Mouse (Mus musculus): Measurements from ENCODE around the gene Tm4sf19. TPM values are rescaled to one million over a fixed set of nuclear protein-coding genes. Genes with fewer than 3 reads are reported as not detected.

The Tm4sf19 gene
- not detected in 2 replicates for polyA plus RNA-seq (2016; fragmentation: Nextera tagmentation; extraction: Ambion mirVana)

GRCm38 (mm10) chr16:32400267-32400666 lies at the start of gene Tm4sf19:
TSS of gene Tm4sf19 (plus strand) at chr16:32400506.
- Histone ChIP-seq H3K27me3 (ENCODE audit: low read depth, poor library complexity, severe bottlenecking) (no peaks in the 10 kb centered on the region), H3K9me3 (replicated peaks) (no peaks in the 10 kb centered on the region)
- no peak for DNase-seq (ENCODE audit: low spot score)

GRCm38 (mm10) chr16:32350776-32351175 lies 49.5 kb upstream of the Tm4sf19 start:
- Histone ChIP-seq H3K36me3 (peaks cover 46% of the 10 kb centered on the region), H3K9me3 (replicated peaks) (no peaks in the 10 kb centered on the region), H3K4me3 (no peak overlapping the region), H3K27me3 (ENCODE audit: low read depth, poor library complexity, severe bottlenecking) (no peaks in the 10 kb centered on the region), H3K4me1 (no peaks in the 10 kb centered on the region), H3K27ac (replicated peaks) (no peak overlapping the region)
- 86% methylated on average over 3 of the region's 3 CpGs for WGBS
- no peak for DNase-seq (ENCODE audit: low spot score)

More at GRCm38 (mm10) chr16:32400267-32400666, at the start of gene Tm4sf19:
- Histone ChIP-seq H3K4me3 (no peak within 1 kb of the TSS), H3K36me3 (no peaks in the 10 kb centered on the region), H3K4me1 (0 out of 2 replicates have a peak, but pooled peaks cover 7% of the 10 kb centered on the region), H3K27ac (replicated peaks) (no peak within 1 kb of the TSS)
- 87% methylated on average over 7 of the region's 7 CpGs for WGBS

- Histone ChIP-seq H3K9me3 (replicated peaks) (no peaks in the 10 kb centered on the region), H3K27ac (replicated peaks) (no peak overlapping the region), H3K4me1 (no peaks in the 10 kb centered on the region), H3K36me3 (peaks cover 74% of the 10 kb centered on the region), H3K27me3 (ENCODE audit: low read depth, poor library complexity, severe bottlenecking) (no peaks in the 10 kb centered on the region), H3K4me3 (no peak overlapping the region)
- WGBS, result 91% methylated on average over 2 of the region's 2 CpGs
- no peak for DNase-seq (ENCODE audit: low spot score)
Measured at GRCm38 (mm10) chr16:32363530-32363929, 36.8 kb upstream of the Tm4sf19 start.

- peaks cover 94% of the 10 kb centered on the region for H3K36me3 ChIP-seq
- 85% methylated on average over 4 of the region's 4 CpGs for WGBS
- H3K27me3 ChIP-seq (ENCODE audit: low read depth, poor library complexity, severe bottlenecking), result no peaks in the 10 kb centered on the region
- DNase-seq (ENCODE audit: low spot score), result no peak
- no peak overlapping the region for H3K27ac ChIP-seq (replicated peaks)
- no peaks in the 10 kb centered on the region for H3K4me1 ChIP-seq
- no peaks in the 10 kb centered on the region for H3K9me3 ChIP-seq (replicated peaks)
- no peak overlapping the region for H3K4me3 ChIP-seq
Measured at GRCm38 (mm10) chr16:32371351-32371750, 29.0 kb upstream of the Tm4sf19 start.

GRCm38 (mm10) chr16:32379575-32379974 lies 20.7 kb upstream of the Tm4sf19 start:
- 91% methylated on average over 2 of the region's 2 CpGs for WGBS
- Histone ChIP-seq H3K27me3 (ENCODE audit: low read depth, poor library complexity, severe bottlenecking) (no peaks in the 10 kb centered on the region), H3K9me3 (replicated peaks) (no peaks in the 10 kb centered on the region; the same call in 1 of the 2 replicates), H3K27ac (replicated peaks) (no peak overlapping the region), H3K4me3 (no peak overlapping the region), H3K36me3 (peaks cover 99% of the 10 kb centered on the region), H3K4me1 (no peaks in the 10 kb centered on the region)
- DNase-seq (ENCODE audit: low spot score), result no peak

GRCm38 (mm10) chr16:32382901-32383300 lies 17.4 kb upstream of the Tm4sf19 start:
- Histone ChIP-seq H3K27me3 (ENCODE audit: low read depth, poor library complexity, severe bottlenecking) (no peaks in the 10 kb centered on the region), H3K4me3 (no peak overlapping the region), H3K9me3 (replicated peaks) (no peaks in the 10 kb centered on the region; the same call in 1 of the 2 replicates), H3K27ac (replicated peaks) (no peak overlapping the region), H3K36me3 (peaks cover 97% of the 10 kb centered on the region), H3K4me1 (no peaks in the 10 kb centered on the region)
- DNase-seq (ENCODE audit: low spot score), result no peak

- DNase-seq (ENCODE audit: low spot score), result no peak
- Histone ChIP-seq H3K4me1 (no peaks in the 10 kb centered on the region), H3K9me3 (replicated peaks) (no peaks in the 10 kb centered on the region), H3K27ac (replicated peaks) (no peak overlapping the region), H3K27me3 (ENCODE audit: low read depth, poor library complexity, severe bottlenecking) (no peaks in the 10 kb centered on the region), H3K36me3 (peaks cover 86% of the 10 kb centered on the region), H3K4me3 (no peak overlapping the region)
- 94% methylated on average over 2 of the region's 2 CpGs for WGBS
Measured at GRCm38 (mm10) chr16:32384885-32385284, 15.4 kb upstream of the Tm4sf19 start.

- Histone ChIP-seq H3K9me3 (replicated peaks) (no peaks in the 10 kb centered on the region), H3K36me3 (peaks cover 86% of the 10 kb centered on the region), H3K27ac (replicated peaks) (no peak overlapping the region), H3K27me3 (ENCODE audit: low read depth, poor library complexity, severe bottlenecking) (no peaks in the 10 kb centered on the region), H3K4me3 (no peak overlapping the region), H3K4me1 (no peaks in the 10 kb centered on the region)
- DNase-seq (ENCODE audit: low spot score), result no peak
- WGBS, result 93% methylated on average over 3 of the region's 3 CpGs
Measured at GRCm38 (mm10) chr16:32386826-32387225, 13.5 kb upstream of the Tm4sf19 start.

- Histone ChIP-seq H3K9me3 (replicated peaks) (no peaks in the 10 kb centered on the region), H3K4me1 (no peaks in the 10 kb centered on the region), H3K27ac (replicated peaks) (no peak overlapping the region), H3K27me3 (ENCODE audit: low read depth, poor library complexity, severe bottlenecking) (no peaks in the 10 kb centered on the region), H3K36me3 (peaks cover 85% of the 10 kb centered on the region), H3K4me3 (no peak overlapping the region)
- DNase-seq (ENCODE audit: low spot score), result no peak
Measured at GRCm38 (mm10) chr16:32389049-32389448, 11.3 kb upstream of the Tm4sf19 start.

- Histone ChIP-seq H3K27ac (replicated peaks) (no peak overlapping the region), H3K36me3 (peaks cover 77% of the 10 kb centered on the region), H3K4me3 (no peak overlapping the region), H3K27me3 (ENCODE audit: low read depth, poor library complexity, severe bottlenecking) (no peaks in the 10 kb centered on the region), H3K4me1 (no peaks in the 10 kb centered on the region), H3K9me3 (replicated peaks) (no peaks in the 10 kb centered on the region)
- no peak for DNase-seq (ENCODE audit: low spot score)
- WGBS, result 87% methylated on average over 3 of the region's 3 CpGs
Measured at GRCm38 (mm10) chr16:32389841-32390240, 10.5 kb upstream of the Tm4sf19 start.

GRCm38 (mm10) chr16:32390882-32391281 lies 9.4 kb upstream of the Tm4sf19 start:
- H3K9me3 ChIP-seq (replicated peaks), result no peaks in the 10 kb centered on the region
- WGBS, result 95% methylated on average over 3 of the region's 3 CpGs

GRCm38 (mm10) chr16:32395679-32396540 lies 4.4 kb upstream of the Tm4sf19 start:
- H3K27me3 ChIP-seq (ENCODE audit: low read depth, poor library complexity, severe bottlenecking), result no peaks in the 10 kb centered on the region
- H3K9me3 ChIP-seq (replicated peaks), result no peaks in the 10 kb centered on the region
- WGBS, result 77% methylated on average over 6 of the region's 6 CpGs
- DNase-seq (ENCODE audit: low spot score), result no peak
- peaks cover 30% of the 10 kb centered on the region for H3K36me3 ChIP-seq
- no peak overlapping the region for H3K4me3 ChIP-seq
- H3K27ac ChIP-seq (replicated peaks), result no peak overlapping the region; the same call in 1 of the 2 replicates
- H3K4me1 ChIP-seq, result 0 out of 2 replicates have a peak, but pooled peaks cover 9% of the 10 kb centered on the region

More at GRCm38 (mm10) chr16:32390882-32391281, 9.4 kb upstream of the Tm4sf19 start:
- Histone ChIP-seq H3K27ac (replicated peaks) (no peak overlapping the region), H3K4me1 (0 out of 2 replicates have a peak, but pooled peaks cover 4% of the 10 kb centered on the region), H3K4me3 (no peak overlapping the region), H3K36me3 (peaks cover 67% of the 10 kb centered on the region), H3K27me3 (ENCODE audit: low read depth, poor library complexity, severe bottlenecking) (no peaks in the 10 kb centered on the region)
- no peak for DNase-seq (ENCODE audit: low spot score)

- H3K27ac ChIP-seq (replicated peaks), result no peak overlapping the region
- DNase-seq (ENCODE audit: low spot score), result no peak
- H3K9me3 ChIP-seq (replicated peaks), result no peaks in the 10 kb centered on the region
- 70% methylated on average over 3 of the region's 3 CpGs for WGBS
- 0 out of 2 replicates have a peak, but pooled peaks cover 9% of the 10 kb centered on the region for H3K4me1 ChIP-seq
- no peak overlapping the region for H3K4me3 ChIP-seq
- no peaks in the 10 kb centered on the region for H3K27me3 ChIP-seq (ENCODE audit: low read depth, poor library complexity, severe bottlenecking)
- H3K36me3 ChIP-seq, result peaks cover 25% of the 10 kb centered on the region
Measured at GRCm38 (mm10) chr16:32396541-32396835, 3.8 kb upstream of the Tm4sf19 start.

Data from midbrain, embryonic 10.5 days (tissue).